Mouse (Mus musculus): ENCODE measurements around the gene Arl9. TPM values are rescaled to one million over a fixed set of nuclear protein-coding genes. Genes with fewer than 3 reads are reported as not detected.
"Not testable (repeated sequence)": the region's sequence is repeated elsewhere in the genome, so short reads cannot be mapped to it uniquely, and the experiment has no call there.

Gene Arl9
- polyA plus RNA-seq, 1 experiment from 2014 or later, result not detected

- Histone ChIP-seq H3K27ac (replicated peaks) (no peak overlapping the region), H3K4me1 (no peaks in the 10 kb centered on the region), H3K36me3 (peaks cover 94% of the 10 kb centered on the region), H3K9me3 (replicated peaks) (no peaks in the 10 kb centered on the region), H3K27me3 (ENCODE audit: low read depth, poor library complexity, severe bottlenecking) (no peaks in the 10 kb centered on the region), H3K4me3 (no peak overlapping the region)
- WGBS, result 91% methylated on average over 11 of the region's 11 CpGs
- no peak for DNase-seq (ENCODE audit: low spot score)
These were observed 19.8 kb upstream of the Arl9 start for GRCm38 (mm10) chr5:76984015-76984414.

DNA sequence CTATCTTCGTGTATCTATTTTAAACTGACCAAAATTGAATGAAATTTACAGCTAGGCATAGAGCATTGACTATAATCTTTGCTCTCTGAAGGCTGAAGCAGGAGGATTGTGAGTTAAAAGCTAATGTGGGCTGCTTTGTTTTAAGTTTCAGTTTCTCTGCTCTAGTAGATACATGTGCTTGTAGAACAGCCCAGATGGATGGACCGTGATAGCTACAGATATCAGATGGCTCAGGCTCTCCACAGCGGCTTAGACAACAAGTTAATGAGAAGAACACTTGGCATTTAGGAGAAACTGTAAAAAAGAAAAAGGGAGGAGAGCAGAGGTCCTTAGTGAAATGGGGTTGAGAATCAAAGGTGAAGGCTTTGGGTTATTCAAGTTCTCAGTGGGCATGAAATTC lies 13.1 kb upstream of the Arl9 start:
- Histone ChIP-seq H3K27me3 (ENCODE audit: low read depth, poor library complexity, severe bottlenecking) (no peaks in the 10 kb centered on the region), H3K36me3 (peaks cover 95% of the 10 kb centered on the region), H3K4me3 (no peak overlapping the region), H3K4me1 (no peaks in the 10 kb centered on the region), H3K9me3 (replicated peaks) (no peaks in the 10 kb centered on the region), H3K27ac (replicated peaks) (no peak overlapping the region)
- 96% methylated on average over 3 of the region's 3 CpGs for WGBS
- DNase-seq (ENCODE audit: low spot score), result no peak

DNA sequence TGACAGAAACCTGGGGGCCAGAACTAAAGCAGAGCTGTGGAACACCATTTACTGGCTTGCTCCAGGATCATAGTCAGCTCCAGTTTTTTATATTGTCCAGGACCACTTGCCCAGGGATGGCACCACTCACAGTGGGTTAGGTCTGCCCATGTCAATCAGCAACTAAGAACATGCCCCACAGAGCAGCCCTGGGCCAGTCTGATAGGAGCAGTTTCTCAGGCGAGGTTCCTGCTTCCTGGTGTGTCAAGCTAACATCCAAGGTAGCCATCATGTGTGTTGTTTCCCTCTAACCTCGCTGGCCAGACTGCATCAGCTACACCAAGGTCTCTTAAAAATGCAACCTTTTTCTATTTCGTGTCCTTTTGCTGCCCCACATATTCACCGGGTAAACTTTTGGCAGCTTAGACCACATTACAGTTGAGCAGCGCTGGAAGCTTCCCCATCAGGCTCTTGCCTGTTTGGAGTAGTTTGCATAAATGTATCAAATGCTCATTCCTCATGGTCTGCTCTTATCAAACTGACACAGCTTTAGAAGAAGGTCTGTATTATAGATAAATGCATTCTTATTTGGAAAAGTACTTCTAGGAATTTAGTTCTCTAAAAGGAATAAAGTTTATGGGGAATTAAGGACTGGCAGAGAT lies 10.6 kb upstream of the Arl9 start:
- no peaks in the 10 kb centered on the region for H3K9me3 ChIP-seq (replicated peaks)
- H3K36me3 ChIP-seq, result peaks cover 96% of the 10 kb centered on the region
- H3K27ac ChIP-seq (replicated peaks), result no peak overlapping the region
- no peak overlapping the region for H3K4me3 ChIP-seq
- no peak for DNase-seq (ENCODE audit: low spot score)
- no peaks in the 10 kb centered on the region for H3K4me1 ChIP-seq
- H3K27me3 ChIP-seq (ENCODE audit: low read depth, poor library complexity, severe bottlenecking), result no peaks in the 10 kb centered on the region
- WGBS, result 93% methylated on average over 5 of the region's 5 CpGs

DNA sequence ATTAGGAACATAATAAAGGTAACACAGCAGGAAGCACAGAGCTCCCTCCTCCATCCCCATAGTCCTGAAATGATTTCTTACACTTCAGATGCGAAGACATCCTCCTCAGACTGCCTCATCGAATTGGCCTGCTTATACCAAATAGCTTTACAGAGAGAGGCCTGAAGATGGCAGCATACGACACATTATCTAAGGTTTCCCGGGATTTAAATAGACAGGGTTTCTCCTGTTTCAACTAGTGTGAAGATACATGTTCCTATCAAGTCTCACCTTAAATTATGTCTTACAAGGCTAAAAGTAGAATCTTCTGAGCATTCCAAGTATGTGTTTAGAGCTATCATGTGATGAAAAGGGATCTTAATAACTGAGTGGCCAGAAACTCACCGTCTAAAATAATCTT lies 5.4 kb upstream of the Arl9 start:
- 60% methylated on average over 5 of the region's 5 CpGs for WGBS
- H3K27me3 ChIP-seq (ENCODE audit: low read depth, poor library complexity, severe bottlenecking), result no peaks in the 10 kb centered on the region
- H3K9me3 ChIP-seq (replicated peaks), result 0 out of 2 replicates have a peak, but pooled peaks cover 2% of the 10 kb centered on the region
- no peaks in the 10 kb centered on the region for H3K4me1 ChIP-seq
- H3K4me3 ChIP-seq, result no peak overlapping the region
- H3K36me3 ChIP-seq, result peaks cover 80% of the 10 kb centered on the region
- DNase-seq (ENCODE audit: low spot score), result no peak
- H3K27ac ChIP-seq (replicated peaks), result no peak overlapping the region

- DNase-seq (ENCODE audit: low spot score), result no peak
- H3K36me3 ChIP-seq, result peaks cover 53% of the 10 kb centered on the region
- H3K4me1 ChIP-seq, result no peaks in the 10 kb centered on the region
- H3K4me3 ChIP-seq, result no peak overlapping the region
- WGBS, result 93% methylated on average over 17 of the region's 17 CpGs
- no peak overlapping the region for H3K27ac ChIP-seq (replicated peaks)
- 0 out of 2 replicates have a peak, but pooled peaks cover 2% of the 10 kb centered on the region for H3K9me3 ChIP-seq (replicated peaks)
- no peaks in the 10 kb centered on the region for H3K27me3 ChIP-seq (ENCODE audit: low read depth, poor library complexity, severe bottlenecking)
These were observed 2.7 kb upstream of the Arl9 start for GRCm38 (mm10) chr5:77001192-77001591.

GRCm38 (mm10) chr5:77010352-77010751 lies 6.5 kb downstream of the Arl9 start:
- no peak overlapping the region for H3K4me3 ChIP-seq
- H3K4me1 ChIP-seq, result 0 out of 2 replicates have a peak, but pooled peaks cover 1% of the 10 kb centered on the region
- peaks cover 7% of the 10 kb centered on the region; the same call in 1 of the 2 replicates for H3K27me3 ChIP-seq (ENCODE audit: low read depth, poor library complexity, severe bottlenecking)
- no peak overlapping the region for H3K27ac ChIP-seq (replicated peaks)
- H3K9me3 ChIP-seq (replicated peaks), result no peaks in the 10 kb centered on the region
- DNase-seq (ENCODE audit: low spot score), result no peak
- no peaks in the 10 kb centered on the region for H3K36me3 ChIP-seq
- WGBS, result 96% methylated on average over 9 of the region's 9 CpGs

- peaks cover 9% of the 10 kb centered on the region for H3K27me3 ChIP-seq (ENCODE audit: low read depth, poor library complexity, severe bottlenecking)
- WGBS, result 68% methylated on average over 3 of the region's 3 CpGs
These were observed 7.2 kb downstream of the Arl9 start for GRCm38 (mm10) chr5:77011082-77011481.

GRCm38 (mm10) chr5:77013171-77013570 lies 9.3 kb downstream of the Arl9 start:
- H3K36me3 ChIP-seq, result no peaks in the 10 kb centered on the region
- H3K4me1 ChIP-seq, result peaks cover 12% of the 10 kb centered on the region
- H3K9me3 ChIP-seq (replicated peaks), result no peaks in the 10 kb centered on the region
- H3K4me3 ChIP-seq, result no peak overlapping the region
- peaks cover 27% of the 10 kb centered on the region for H3K27me3 ChIP-seq (ENCODE audit: low read depth, poor library complexity, severe bottlenecking)
- WGBS, result 83% methylated on average over 3 of the region's 3 CpGs
- no peak overlapping the region for H3K27ac ChIP-seq (replicated peaks)
- no peak for DNase-seq (ENCODE audit: low spot score)

More at GRCm38 (mm10) chr5:77011082-77011481, 7.2 kb downstream of the Arl9 start:
- Histone ChIP-seq H3K4me3 (no peak overlapping the region), H3K27ac (replicated peaks) (no peak overlapping the region), H3K4me1 (peaks cover 8% of the 10 kb centered on the region), H3K9me3 (replicated peaks) (no peaks in the 10 kb centered on the region), H3K36me3 (no peaks in the 10 kb centered on the region)
- DNase-seq (ENCODE audit: low spot score), result no peak

DNA sequence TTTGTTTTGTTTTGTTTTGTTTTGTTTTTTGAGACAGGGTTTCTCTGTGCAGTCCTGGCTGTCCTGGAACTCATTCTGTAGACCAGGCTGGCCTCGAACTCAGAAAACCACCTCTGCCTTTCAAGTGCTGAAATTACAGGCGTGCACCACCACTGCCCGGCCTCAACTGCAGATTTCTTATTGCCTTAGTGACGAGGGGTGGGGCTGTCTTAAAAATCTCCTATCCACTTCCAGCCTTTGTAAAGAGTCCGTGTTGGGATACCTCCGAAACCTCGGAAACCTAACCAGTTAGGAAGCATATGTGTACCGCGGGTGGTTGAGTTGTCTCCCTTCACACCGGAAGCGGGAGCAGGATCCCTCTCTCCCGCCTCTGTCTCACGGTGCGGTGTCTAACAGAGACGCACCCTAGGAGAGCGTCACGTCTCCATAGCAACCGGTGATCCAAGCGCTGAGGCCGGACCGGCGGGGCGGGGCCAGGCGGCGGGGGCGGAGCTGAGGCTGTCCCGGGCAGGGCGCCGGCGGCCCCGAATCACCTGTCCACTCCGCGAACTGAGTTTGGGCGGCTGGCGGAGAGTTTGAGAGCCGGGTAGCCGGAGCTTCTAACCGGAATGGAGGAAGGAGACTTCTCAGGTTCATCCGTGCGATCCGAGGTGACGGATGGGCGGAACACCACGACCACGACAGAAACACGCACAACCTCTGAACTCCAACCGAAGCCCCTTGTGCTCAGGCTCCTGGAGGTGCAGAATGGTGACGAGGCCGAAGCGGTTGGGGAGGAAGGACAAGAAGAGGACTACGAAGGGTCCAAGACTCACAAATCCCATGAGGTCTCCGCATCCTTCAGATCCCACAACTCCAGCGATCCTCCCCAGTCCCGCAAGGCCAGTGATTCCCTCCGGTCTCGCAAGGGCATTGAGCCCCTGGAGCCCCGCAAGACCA lies 12.0 kb downstream of the Arl9 start, which contains the start of gene Thegl:
TSS of gene Thegl (plus strand) at position 480 of the 939 bp plus-strand sequence.
- H3K27ac ChIP-seq (replicated peaks), result 0 out of 2 replicates have a peak within 1 kb of the TSS, but pooled peaks have one; percentile 4
- H3K4me3 ChIP-seq, result peak within 1 kb of the TSS; percentile 66
- H3K27me3 ChIP-seq (ENCODE audit: low read depth, poor library complexity, severe bottlenecking), result peaks cover 27% of the 10 kb centered on the region
- peak; percentile 86 for DNase-seq (ENCODE audit: low spot score)
- no peaks in the 10 kb centered on the region for H3K36me3 ChIP-seq
- 10% methylated on average over 57 of the region's 57 CpGs for WGBS
- H3K9me3 ChIP-seq (replicated peaks), result no peaks in the 10 kb centered on the region
- H3K4me1 ChIP-seq, result peaks cover 12% of the 10 kb centered on the region

GRCm38 (mm10) chr5:77028034-77028433 lies 24.2 kb downstream of the Arl9 start:
- Histone ChIP-seq H3K27ac (replicated peaks) (no peak overlapping the region), H3K36me3 (no peaks in the 10 kb centered on the region), H3K4me1 (no peaks in the 10 kb centered on the region), H3K9me3 (replicated peaks) (peaks cover 5% of the 10 kb centered on the region; the same call in 1 of the 2 replicates), H3K27me3 (ENCODE audit: low read depth, poor library complexity, severe bottlenecking) (no peaks in the 10 kb centered on the region), H3K4me3 (no peak overlapping the region)
- WGBS, result 83% methylated on average over 3 of the region's 3 CpGs
- DNase-seq (ENCODE audit: low spot score), result no peak

- DNase-seq (ENCODE audit: low spot score), result no peak
- Histone ChIP-seq H3K9me3 (replicated peaks) (no peaks in the 10 kb centered on the region), H3K27ac (replicated peaks) (no peak overlapping the region), H3K36me3 (no peaks in the 10 kb centered on the region), H3K4me1 (no peaks in the 10 kb centered on the region), H3K27me3 (ENCODE audit: low read depth, poor library complexity, severe bottlenecking) (no peaks in the 10 kb centered on the region), H3K4me3 (no peak overlapping the region)
- WGBS, result 76% methylated on average over 5 of the region's 5 CpGs
These were observed 25.9 kb downstream of the Arl9 start for GRCm38 (mm10) chr5:77029735-77030134.

DNA sequence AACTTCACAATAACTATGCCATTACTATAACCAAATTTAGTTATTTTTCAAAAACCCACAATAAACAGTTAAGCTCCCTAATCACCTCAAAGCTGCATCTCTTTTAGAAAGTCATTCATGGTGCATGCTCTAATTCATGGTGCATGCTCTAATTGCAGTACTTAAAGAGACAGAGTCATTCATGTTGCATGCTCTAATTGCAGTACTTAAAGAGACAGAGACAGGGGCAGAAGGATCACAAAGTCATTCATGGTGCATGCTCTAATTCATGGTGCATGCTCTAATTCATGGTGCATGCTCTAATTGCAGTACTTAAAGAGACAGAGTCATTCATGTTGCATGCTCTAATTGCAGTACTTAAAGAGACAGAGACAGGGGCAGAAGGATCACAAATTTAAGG lies 31.2 kb downstream of the Arl9 start:
- H3K4me3 ChIP-seq; H3K27ac ChIP-seq (replicated peaks); H3K36me3 ChIP-seq; H3K27me3 ChIP-seq (ENCODE audit: low read depth, poor library complexity, severe bottlenecking); H3K4me1 ChIP-seq; H3K9me3 ChIP-seq (replicated peaks); DNase-seq (ENCODE audit: low spot score): not testable (repeated sequence)

DNA sequence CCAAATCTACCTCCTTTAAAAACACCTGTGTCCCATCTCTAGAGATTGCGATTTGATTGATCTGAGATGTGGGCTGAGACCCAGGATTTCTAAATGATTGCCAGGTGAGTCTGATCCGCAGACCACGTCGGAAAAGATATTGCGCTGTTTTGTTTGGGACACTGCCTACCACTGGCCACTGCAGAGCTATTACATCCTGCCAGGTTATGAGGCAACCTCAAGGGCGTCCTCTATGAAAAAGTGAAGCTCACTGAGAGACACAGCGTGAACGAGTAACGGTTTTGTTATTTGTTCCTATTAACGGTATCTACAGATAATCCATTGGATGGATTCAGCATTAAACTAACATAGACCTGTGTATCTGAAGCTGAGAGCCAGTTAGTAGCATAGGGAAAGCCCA lies 34.6 kb downstream of the Arl9 start:
- no peak overlapping the region for H3K4me3 ChIP-seq
- no peak for DNase-seq (ENCODE audit: low spot score)
- H3K27me3 ChIP-seq (ENCODE audit: low read depth, poor library complexity, severe bottlenecking), result no peaks in the 10 kb centered on the region
- no peaks in the 10 kb centered on the region for H3K4me1 ChIP-seq
- no peak overlapping the region for H3K27ac ChIP-seq (replicated peaks)
- H3K36me3 ChIP-seq, result no peaks in the 10 kb centered on the region
- H3K9me3 ChIP-seq (replicated peaks), result no peaks in the 10 kb centered on the region
- WGBS, result 96% methylated on average over 10 of the region's 10 CpGs

All from midbrain, embryonic 10.5 days (tissue).